Mouse (Mus musculus): Measurements from ENCODE around the gene Zp3.
A peak's percentile ranks its signal among the peaks of the same experiment; 100 is the strongest.

Zp3 gene

GRCm38 (mm10) chr5:135979904-135980303 lies at the start of gene Zp3:
Gene Zp3 (plus strand): TSS chr5:135980099.
- no peak for DNase-seq (ENCODE audit: low read depth)

GRCm38 (mm10) chr5:135931526-135931925 lies 48.4 kb upstream of the Zp3 start:
- DNase-seq (ENCODE audit: low read depth) = no peak

- no peak for DNase-seq (ENCODE audit: low read depth)
Observed at GRCm38 (mm10) chr5:135932359-135932758, 47.5 kb upstream of the Zp3 start.

- no peak for DNase-seq (ENCODE audit: low read depth)
Observed at GRCm38 (mm10) chr5:135933222-135933899, 46.5 kb upstream of the Zp3 start.

GRCm38 (mm10) chr5:135933900-135934441 lies 45.9 kb upstream of the Zp3 start:
- DNase-seq (ENCODE audit: low read depth) = no peak

- DNase-seq (ENCODE audit: low read depth) = peak; percentile 86
Observed at GRCm38 (mm10) chr5:135934481-135935175, 45.3 kb upstream of the Zp3 start, which contains the start of gene Ywhag. Gene Ywhag (minus strand): TSS chr5:135934616.

- no peak for DNase-seq (ENCODE audit: low read depth)
Observed at GRCm38 (mm10) chr5:135935176-135935523, 44.7 kb upstream of the Zp3 start.

GRCm38 (mm10) chr5:135935641-135936190 lies 44.2 kb upstream of the Zp3 start:
- no peak for DNase-seq (ENCODE audit: low read depth)

GRCm38 (mm10) chr5:135940587-135940986 lies 39.3 kb upstream of the Zp3 start:
- DNase-seq (ENCODE audit: low read depth) = no peak

GRCm38 (mm10) chr5:135942710-135943109 lies 37.2 kb upstream of the Zp3 start:
- no peak for DNase-seq (ENCODE audit: low read depth)

- DNase-seq (ENCODE audit: low read depth) = no peak
Observed at GRCm38 (mm10) chr5:135945916-135946408, 33.9 kb upstream of the Zp3 start.

GRCm38 (mm10) chr5:135946621-135947020 lies 33.3 kb upstream of the Zp3 start:
- no peak for DNase-seq (ENCODE audit: low read depth)

GRCm38 (mm10) chr5:135950710-135951412 lies 29.0 kb upstream of the Zp3 start:
- DNase-seq (ENCODE audit: low read depth) = no peak

GRCm38 (mm10) chr5:135951660-135952059 lies 28.2 kb upstream of the Zp3 start:
- DNase-seq (ENCODE audit: low read depth) = no peak

GRCm38 (mm10) chr5:135952830-135953229 lies 27.1 kb upstream of the Zp3 start:
- no peak for DNase-seq (ENCODE audit: low read depth)

GRCm38 (mm10) chr5:135956300-135957206 lies 23.3 kb upstream of the Zp3 start:
- DNase-seq (ENCODE audit: low read depth) = no peak

GRCm38 (mm10) chr5:135957207-135957974 lies 22.5 kb upstream of the Zp3 start:
- peak; percentile 98 for DNase-seq (ENCODE audit: low read depth)

GRCm38 (mm10) chr5:135958367-135958766 lies 21.5 kb upstream of the Zp3 start:
- DNase-seq (ENCODE audit: low read depth) = no peak

- no peak for DNase-seq (ENCODE audit: low read depth)
Observed at GRCm38 (mm10) chr5:135959911-135960310, 20.0 kb upstream of the Zp3 start.

- DNase-seq (ENCODE audit: low read depth) = no peak
Observed at GRCm38 (mm10) chr5:135960909-135961635, 18.8 kb upstream of the Zp3 start.

Data from c-Kit-positive CD71-positive TER-119-negative erythroid progenitor cells, embryonic 14.5 days (primary cell).